Mouse (Mus musculus) stomach, postnatal 0 days (tissue): Measurements from ENCODE around the gene Fbxl20. TPM values are rescaled to one million over a fixed set of nuclear protein-coding genes. Genes with fewer than 3 reads are reported as not detected.
A peak's percentile ranks its signal among the peaks of the same experiment; 100 is the strongest.
"Not testable (repeated sequence)": the region's sequence is repeated elsewhere in the genome, so short reads cannot be mapped to it uniquely, and the experiment has no call there.

Source experiments
- ATAC-seq: fragments of 200-750 bp; cut with Nextera tagmentation; 2 replicates; pipeline ENCODE4 v1.8.0; 2017; ENCODE audit not compliant: low FRiP score, low TSS enrichment
- DNase-seq: peaks from one replicate; pipeline ENCODE4 v3.0.0-alpha.2; 2016; ENCODE audit warnings: low spot score
- H3K27ac ChIP-seq: fragments of 300-500 bp; sonication (generic); replicated peaks from 2 replicates; pipeline ENCODE4 v1.5.1; 2014; ENCODE audit warnings: mild to moderate bottlenecking, control low read depth
- H3K27me3 ChIP-seq: fragments of 300-500 bp; sonication (generic); 2 replicates; pipeline ENCODE4 v1.6.1; 2014; ENCODE audit warnings: low read length; ENCODE audit not compliant: control insufficient read depth, insufficient read depth
- H3K36me3 ChIP-seq: fragments of 300-500 bp; sonication (generic); 2 replicates; pipeline ENCODE4 v1.6.1; 2014; ENCODE audit warnings: low read length, mixed read lengths; ENCODE audit not compliant: control insufficient read depth, insufficient read depth
- H3K4me1 ChIP-seq: fragments of 300-500 bp; sonication (generic); replicated peaks from 2 replicates; pipeline ENCODE4 v1.6.1; 2014; ENCODE audit warnings: antibody characterized with exemption; ENCODE audit not compliant: control insufficient read depth, insufficient read depth
- H3K4me2 ChIP-seq: fragments of 300-500 bp; sonication (generic); replicated peaks from 2 replicates; pipeline ENCODE4 v1.6.1; 2014; ENCODE audit warnings: low read depth, mild to moderate bottlenecking, control low read depth, moderate library complexity
- H3K4me3 ChIP-seq: fragments of 300-500 bp; sonication (generic); 2 replicates; pipeline ENCODE4 v1.5.1; 2014; ENCODE audit warnings: low read depth, low read length, control low read depth
- H3K9ac ChIP-seq: fragments of 300-500 bp; sonication (generic); 2 replicates; pipeline ENCODE4 v1.6.1; 2014; ENCODE audit warnings: mild to moderate bottlenecking, low read length, control low read depth, mixed read lengths
- H3K9me3 ChIP-seq: fragments of 300-500 bp; sonication (generic); 2 replicates; pipeline ENCODE4 v1.6.1; 2016; ENCODE audit warnings: low read length; ENCODE audit not compliant: control insufficient read depth
- CTCF ChIP-seq: IDR thresholded peaks from 2 replicates; pipeline ENCODE4 v1.5.1; 2016; ENCODE audit warnings: antibody characterized with exemption, low read depth, mild to moderate bottlenecking, moderate library complexity
- EP300 ChIP-seq: optimal IDR thresholded peaks from 2 replicates; pipeline ENCODE3; 2016; ENCODE audit warnings: antibody characterized with exemption
- WGBS: fragments of 180-500 bp; shearing (Covaris S2); extraction: QIAGEN DNeasy Blood & Tissue Kit; methylation state at CpG from one replicate; pipeline ENCODE4 v1.1.7; 2014; 5-methylcytosine and 5-hydroxymethylcytosine counted together
- polyA plus RNA-seq: library from polyadenylated mRNA; unstranded; fragments of >200 nt; fragmentation: Nextera tagmentation; extraction: Ambion mirVana; gene quantifications from 2 replicates; pipeline ENCODE4 v1.2.1, GENCODE M21; 2015

The Fbxl20 gene
- polyA plus RNA-seq = 11.7 and 12.7 TPM in 2 replicates

- ATAC-seq (peak; percentile 87), DNase-seq (peak; percentile 95)
- under 1% methylated on average over 50 of the region's 65 CpGs for WGBS
Observed at GRCm38 (mm10) chr11:98149786-98150624, at the start of gene Fbxl20. TSS of gene Fbxl20 (minus strand) at chr11:98150403.

GRCm38 (mm10) chr11:98192901-98193805, 43.0 kb upstream of the Fbxl20 start, which contains the start of gene Med1:
TSS of gene Med1 (minus strand) at chr11:98193293.
- H3K4me2 ChIP-seq = peak within 1 kb of the TSS; percentile 64
- peak within 1 kb of the TSS; percentile 69 for H3K4me3 ChIP-seq
- H3K27me3 ChIP-seq = no peaks in the 10 kb centered on the region
- H3K9me3 ChIP-seq = no peaks in the 10 kb centered on the region
- peaks cover under 1% of the 10 kb centered on the region; the same call in 1 of the 2 replicates for H3K36me3 ChIP-seq
- peak within 1 kb of the TSS; percentile 84 for H3K9ac ChIP-seq
- ATAC-seq (peak; percentile 98), DNase-seq (peak; percentile 94)
- under 1% methylated on average over 50 of the region's 53 CpGs for WGBS
- no peaks in the 10 kb centered on the region for H3K4me1 ChIP-seq
- TF ChIP-seq EP300 = peak; percentile 97
- TF ChIP-seq CTCF = no peak
- H3K27ac ChIP-seq = peak within 1 kb of the TSS; percentile 91

More at GRCm38 (mm10) chr11:98149786-98150624, at the start of gene Fbxl20:
- Histone ChIP-seq H3K4me3 (peak within 1 kb of the TSS; percentile 93), H3K36me3 (no peaks in the 10 kb centered on the region; the same call in 1 of the 2 replicates), H3K9ac (peak within 1 kb of the TSS; percentile 96), H3K4me2 (peak within 1 kb of the TSS; percentile 88), H3K4me1 (no peaks in the 10 kb centered on the region), H3K9me3 (no peaks in the 10 kb centered on the region), H3K27ac (peak within 1 kb of the TSS; percentile 97), H3K27me3 (no peaks in the 10 kb centered on the region)
- TF ChIP-seq CTCF (0 out of 2 replicates have a peak, but pooled peaks have one; percentile 8), EP300 (no peak)

- Histone ChIP-seq H3K27me3 (no peaks in the 10 kb centered on the region), H3K9ac (no peak overlapping the region), H3K4me1 (no peaks in the 10 kb centered on the region), H3K4me2 (no peak overlapping the region), H3K27ac (no peak overlapping the region), H3K4me3 (no peak overlapping the region), H3K36me3 (peaks cover 7% of the 10 kb centered on the region), H3K9me3 (no peaks in the 10 kb centered on the region)
- WGBS = 75% methylated on average over 5 of the region's 5 CpGs
- DNase-seq (no peak), ATAC-seq (no peak)
- TF ChIP-seq CTCF (no peak), EP300 (no peak)
Observed at GRCm38 (mm10) chr11:98190820-98191219, 40.6 kb upstream of the Fbxl20 start.

GRCm38 (mm10) chr11:98187640-98188395, 37.6 kb upstream of the Fbxl20 start:
- ATAC-seq = no peak
- H3K9ac ChIP-seq = no peak overlapping the region
- DNase-seq = no peak
- no peak overlapping the region for H3K27ac ChIP-seq
- no peaks in the 10 kb centered on the region for H3K4me1 ChIP-seq
- no peaks in the 10 kb centered on the region for H3K9me3 ChIP-seq
- 92% methylated on average over 9 of the region's 9 CpGs for WGBS
- peaks cover 10% of the 10 kb centered on the region for H3K36me3 ChIP-seq
- no peaks in the 10 kb centered on the region for H3K27me3 ChIP-seq
- no peak overlapping the region for H3K4me2 ChIP-seq
- no peak overlapping the region for H3K4me3 ChIP-seq
- TF ChIP-seq EP300 = no peak
- no peak for TF ChIP-seq CTCF

GRCm38 (mm10) chr11:98182149-98182548, 31.9 kb upstream of the Fbxl20 start:
- H3K4me3 ChIP-seq, H3K27ac ChIP-seq, H3K9me3 ChIP-seq, ATAC-seq, H3K4me2 ChIP-seq, H3K36me3 ChIP-seq, H3K9ac ChIP-seq, H3K4me1 ChIP-seq, H3K27me3 ChIP-seq, DNase-seq: not testable (repeated sequence)
- 89% methylated on average over 3 of the region's 3 CpGs for WGBS
